Mouse (Mus musculus) limb, embryonic 11.5 days (tissue): ENCODE data around the gene Slc1a7. TPM values are rescaled to one million over a fixed set of nuclear protein-coding genes. Genes with fewer than 3 reads are reported as not detected.

Experiments
- ATAC-seq: fragments of 200-750 bp; cut with Nextera tagmentation; 2 replicates; pipeline ENCODE4 v1.8.0; 2017; ENCODE audit warnings: low read depth; ENCODE audit not compliant: insufficient number of reproducible peaks, low FRiP score, low TSS enrichment
- DNase-seq: peaks from one replicate; pipeline ENCODE4 v3.0.0-alpha.2; 2015; ENCODE audit warnings: low spot score
- H3K27ac ChIP-seq: fragments of 300-500 bp; sonication (generic); replicated peaks from 2 replicates; pipeline ENCODE4 v1.5.1; 2014; ENCODE audit warnings: low read depth, mild to moderate bottlenecking, low read length
- H3K27me3 ChIP-seq: fragments of 300-500 bp; sonication (generic); 2 replicates; pipeline ENCODE4 v1.6.1; 2014; ENCODE audit warnings: mild to moderate bottlenecking, low read length, mixed read lengths; ENCODE audit not compliant: control insufficient read depth, insufficient read depth
- H3K36me3 ChIP-seq: fragments of 300-500 bp; sonication (generic); 2 replicates; pipeline ENCODE4 v1.6.1; 2014; ENCODE audit warnings: mild to moderate bottlenecking, low read length, moderate library complexity, mixed read lengths; ENCODE audit not compliant: control insufficient read depth, insufficient read depth
- H3K4me1 ChIP-seq: fragments of 300-500 bp; sonication (generic); 2 replicates; pipeline ENCODE4 v1.6.1; 2014; ENCODE audit warnings: low read length, mixed read lengths; ENCODE audit not compliant: control insufficient read depth, insufficient read depth
- H3K4me2 ChIP-seq: fragments of 300-500 bp; sonication (generic); 2 replicates; pipeline ENCODE4 v1.6.1; 2014; ENCODE audit warnings: low read depth, mild to moderate bottlenecking, moderate library complexity; ENCODE audit not compliant: severe bottlenecking
- H3K4me3 ChIP-seq: fragments of 300-500 bp; sonication (generic); 2 replicates; pipeline ENCODE4 v1.5.1; 2014; ENCODE audit warnings: low read depth, low read length
- H3K9ac ChIP-seq: fragments of 300-500 bp; sonication (generic); 2 replicates; pipeline ENCODE4 v1.6.1; 2014; ENCODE audit warnings: mild to moderate bottlenecking, low read length
- H3K9me3 ChIP-seq: fragments of 300-500 bp; sonication (generic); 2 replicates; pipeline ENCODE4 v1.6.1; 2016; ENCODE audit warnings: low read length; ENCODE audit not compliant: control insufficient read depth
- WGBS: fragments of 180-500 bp; shearing (Covaris S2); extraction: QIAGEN DNeasy Blood & Tissue Kit; methylation state at CpG from one replicate; pipeline ENCODE4 v1.1.7; 2014; 5-methylcytosine and 5-hydroxymethylcytosine counted together
- polyA plus RNA-seq: library from polyadenylated mRNA; unstranded; fragments of >200 nt; fragmentation: Nextera tagmentation; extraction: Ambion mirVana; gene quantifications from 2 replicates; pipeline ENCODE4 v1.2.1, GENCODE M21; 2014

The Slc1a7 gene
- polyA plus RNA-seq, 1 experiment from 2014 or later, result not detected

GRCm38 (mm10) chr4:107988931-107989330 lies 20.8 kb downstream of the Slc1a7 start:
- Histone ChIP-seq H3K9ac (no peak overlapping the region), H3K4me2 (no peak overlapping the region), H3K4me1 (0 out of 2 replicates have a peak, but pooled peaks cover 2% of the 10 kb centered on the region), H3K27me3 (no peaks in the 10 kb centered on the region), H3K4me3 (no peak overlapping the region), H3K27ac (no peak overlapping the region), H3K36me3 (no peaks in the 10 kb centered on the region), H3K9me3 (no peaks in the 10 kb centered on the region)
- ATAC-seq, result no peak
- 55% methylated on average over 8 of the region's 8 CpGs for WGBS
- no peak for DNase-seq

- WGBS, result 71% methylated on average over 5 of the region's 5 CpGs
- H3K27me3 ChIP-seq, result no peaks in the 10 kb centered on the region
- no peak for ATAC-seq
- no peak overlapping the region for H3K4me2 ChIP-seq
- no peaks in the 10 kb centered on the region for H3K36me3 ChIP-seq
- no peaks in the 10 kb centered on the region for H3K9me3 ChIP-seq
- no peak for DNase-seq
- no peak overlapping the region for H3K9ac ChIP-seq
- no peaks in the 10 kb centered on the region for H3K4me1 ChIP-seq
- H3K27ac ChIP-seq, result no peak overlapping the region
- no peak overlapping the region for H3K4me3 ChIP-seq
These were observed 22.7 kb downstream of the Slc1a7 start for GRCm38 (mm10) chr4:107990818-107991217.

GRCm38 (mm10) chr4:107991879-107992278 lies 23.7 kb downstream of the Slc1a7 start:
- Histone ChIP-seq H3K27ac (no peak overlapping the region), H3K36me3 (no peaks in the 10 kb centered on the region), H3K4me3 (no peak overlapping the region), H3K9ac (no peak overlapping the region), H3K9me3 (no peaks in the 10 kb centered on the region), H3K4me1 (no peaks in the 10 kb centered on the region), H3K27me3 (no peaks in the 10 kb centered on the region), H3K4me2 (no peak overlapping the region)
- 43% methylated on average over 6 of the region's 6 CpGs for WGBS
- no peak for ATAC-seq
- no peak for DNase-seq

GRCm38 (mm10) chr4:107995011-107995410 lies 26.9 kb downstream of the Slc1a7 start:
- H3K9me3 ChIP-seq, result no peaks in the 10 kb centered on the region

GRCm38 (mm10) chr4:107995727-107996126 lies 27.6 kb downstream of the Slc1a7 start:
- H3K36me3 ChIP-seq, result no peaks in the 10 kb centered on the region
- DNase-seq (no peak), ATAC-seq (no peak)
- H3K9ac ChIP-seq, result no peak overlapping the region
- no peaks in the 10 kb centered on the region for H3K4me1 ChIP-seq
- no peak overlapping the region for H3K4me3 ChIP-seq
- H3K9me3 ChIP-seq, result no peaks in the 10 kb centered on the region
- H3K4me2 ChIP-seq, result no peak overlapping the region
- no peak overlapping the region for H3K27ac ChIP-seq
- WGBS, result 84% methylated on average over 6 of the region's 6 CpGs
- no peaks in the 10 kb centered on the region for H3K27me3 ChIP-seq

More at GRCm38 (mm10) chr4:107995011-107995410, 26.9 kb downstream of the Slc1a7 start:
- H3K4me3 ChIP-seq, result no peak overlapping the region
- no peak overlapping the region for H3K9ac ChIP-seq
- no peaks in the 10 kb centered on the region for H3K36me3 ChIP-seq
- ATAC-seq, result no peak
- H3K4me1 ChIP-seq, result no peaks in the 10 kb centered on the region
- no peaks in the 10 kb centered on the region for H3K27me3 ChIP-seq
- DNase-seq, result no peak
- H3K4me2 ChIP-seq, result no peak overlapping the region
- no peak overlapping the region for H3K27ac ChIP-seq
- WGBS, result 91% methylated on average over 6 of the region's 6 CpGs

GRCm38 (mm10) chr4:107996418-107996986 lies 28.4 kb downstream of the Slc1a7 start:
- H3K27ac ChIP-seq, result no peak overlapping the region
- 85% methylated on average over 9 of the region's 9 CpGs for WGBS
- H3K4me2 ChIP-seq, result no peak overlapping the region
- H3K27me3 ChIP-seq, result no peaks in the 10 kb centered on the region
- H3K4me3 ChIP-seq, result no peak overlapping the region
- ATAC-seq (no peak), DNase-seq (no peak)
- no peaks in the 10 kb centered on the region for H3K36me3 ChIP-seq
- no peak overlapping the region for H3K9ac ChIP-seq
- H3K4me1 ChIP-seq, result no peaks in the 10 kb centered on the region
- H3K9me3 ChIP-seq, result no peaks in the 10 kb centered on the region

GRCm38 (mm10) chr4:107998641-107999332 lies 30.7 kb downstream of the Slc1a7 start:
- no peak overlapping the region for H3K4me2 ChIP-seq
- DNase-seq (no peak), ATAC-seq (no peak)
- no peak overlapping the region for H3K9ac ChIP-seq
- H3K27ac ChIP-seq, result no peak overlapping the region
- no peak overlapping the region for H3K4me3 ChIP-seq
- H3K9me3 ChIP-seq, result no peaks in the 10 kb centered on the region
- H3K36me3 ChIP-seq, result no peaks in the 10 kb centered on the region
- H3K4me1 ChIP-seq, result no peaks in the 10 kb centered on the region
- 41% methylated on average over 11 of the region's 11 CpGs for WGBS
- no peaks in the 10 kb centered on the region for H3K27me3 ChIP-seq

GRCm38 (mm10) chr4:107999380-107999779 lies 31.2 kb downstream of the Slc1a7 start:
- no peak overlapping the region for H3K4me3 ChIP-seq
- no peak overlapping the region for H3K27ac ChIP-seq
- H3K9ac ChIP-seq, result no peak overlapping the region
- H3K4me2 ChIP-seq, result no peak overlapping the region
- DNase-seq (no peak), ATAC-seq (no peak)
- H3K36me3 ChIP-seq, result no peaks in the 10 kb centered on the region
- WGBS, result 79% methylated on average over 1 of the region's 1 CpGs
- no peaks in the 10 kb centered on the region for H3K4me1 ChIP-seq
- no peaks in the 10 kb centered on the region for H3K9me3 ChIP-seq
- no peaks in the 10 kb centered on the region for H3K27me3 ChIP-seq
